Mouse (Mus musculus) skeletal muscle tissue, postnatal 0 days (tissue): ENCODE results near the gene Sft2d2. TPM values are rescaled to one million over a fixed set of nuclear protein-coding genes. Genes with fewer than 3 reads are reported as not detected.

ENCODE experiments used
- polyA plus RNA-seq: library from polyadenylated mRNA; unstranded; fragments of >200 nt; fragmentation: Nextera tagmentation; extraction: Ambion mirVana; gene quantifications from 2 replicates; pipeline ENCODE4 v1.2.1, GENCODE M21; 2015

Gene Sft2d2
- 8.2 and 9.1 TPM in 2 replicates for polyA plus RNA-seq

DNA sequence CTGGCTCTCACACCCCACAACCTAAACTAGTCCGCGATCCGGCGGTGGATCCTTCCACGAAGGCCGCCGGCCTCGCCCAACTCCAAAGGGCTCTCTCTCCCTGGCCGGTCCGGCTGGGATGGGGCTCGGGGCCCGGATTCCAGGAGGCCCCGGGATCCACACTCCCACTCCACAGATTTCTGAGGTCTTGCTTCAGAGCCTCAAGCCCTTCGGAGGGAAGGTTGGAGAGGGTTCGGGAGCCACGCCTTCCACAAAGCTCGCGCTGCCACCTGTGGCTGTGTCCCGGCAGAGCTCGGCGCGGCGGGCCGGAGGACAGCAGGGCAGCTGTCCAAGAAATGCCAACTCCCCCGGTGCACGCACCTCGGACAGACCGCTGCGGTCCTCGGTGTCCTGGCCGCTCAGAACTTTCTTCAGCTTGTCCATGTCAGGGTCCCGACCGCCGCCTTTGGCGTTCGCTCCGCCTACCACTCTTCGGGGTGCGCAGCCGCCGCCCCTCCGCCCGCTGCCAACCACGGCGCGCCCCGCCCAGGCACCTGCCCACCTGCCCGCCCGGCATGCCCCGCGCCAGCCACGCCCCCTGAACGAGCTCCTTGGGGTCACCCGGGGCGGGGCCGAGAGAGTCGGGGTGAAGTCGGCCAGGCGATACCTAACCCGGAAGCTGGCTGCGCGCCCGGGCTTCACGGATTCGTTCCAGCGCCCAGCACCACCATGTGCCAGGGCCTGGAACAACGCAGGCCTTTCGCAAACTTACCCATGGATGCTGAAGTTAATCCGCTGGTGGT is at the start of gene Sft2d2:
TSS of gene Sft2d2 (minus strand) at position 559 of the 782 bp plus-strand sequence.

DNA sequence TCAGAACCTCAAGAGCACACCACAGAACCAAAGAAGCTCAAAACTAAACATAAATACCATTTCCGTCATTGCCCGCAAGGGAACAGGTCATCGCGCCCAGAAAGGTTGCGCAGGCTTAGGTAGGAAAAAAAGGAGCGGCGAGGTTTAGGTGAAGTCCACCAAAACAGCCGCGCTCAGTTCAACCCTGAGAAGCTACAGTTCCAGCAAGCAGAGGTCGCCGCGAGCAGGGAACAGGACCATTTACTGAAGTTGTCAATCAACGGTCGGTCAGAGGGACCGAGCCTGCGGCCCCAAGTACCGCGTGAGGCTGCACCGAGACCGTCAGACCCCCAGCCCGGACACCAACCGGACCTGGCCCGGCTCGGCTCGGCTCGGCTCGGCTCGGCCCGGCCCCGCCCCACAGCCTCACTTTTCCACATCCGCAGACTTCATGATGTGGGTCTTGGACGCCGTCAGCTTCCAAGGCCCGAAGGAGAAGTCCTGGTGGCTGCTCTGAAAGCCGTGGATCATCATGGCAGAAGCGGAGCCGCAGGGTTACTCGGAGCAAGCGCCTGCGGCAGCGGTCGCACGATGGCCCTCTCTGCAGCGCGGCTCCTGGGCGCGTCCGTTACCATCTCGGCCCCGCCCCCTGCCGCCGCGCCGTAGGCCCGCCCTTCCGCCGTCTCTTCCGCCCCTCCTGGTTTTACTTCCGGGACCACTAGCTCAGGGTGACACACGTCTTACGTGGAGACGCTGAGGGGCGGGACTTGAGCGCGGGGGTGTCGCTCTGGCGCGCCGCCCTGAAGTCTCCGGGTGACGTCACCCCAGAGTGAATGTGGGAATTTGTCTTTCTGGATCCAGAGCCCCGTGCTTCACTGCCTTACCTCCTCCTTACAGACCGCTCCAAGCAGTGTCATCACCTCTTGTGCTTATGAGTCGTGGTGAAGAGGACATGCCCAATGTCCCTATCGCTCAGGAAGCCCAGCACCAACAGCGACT is 42.4 kb upstream of the Sft2d2 start, which contains the start of gene Tiprl:
TSS of gene Tiprl (minus strand) at position 676 of the 978 bp plus-strand sequence.

DNA sequence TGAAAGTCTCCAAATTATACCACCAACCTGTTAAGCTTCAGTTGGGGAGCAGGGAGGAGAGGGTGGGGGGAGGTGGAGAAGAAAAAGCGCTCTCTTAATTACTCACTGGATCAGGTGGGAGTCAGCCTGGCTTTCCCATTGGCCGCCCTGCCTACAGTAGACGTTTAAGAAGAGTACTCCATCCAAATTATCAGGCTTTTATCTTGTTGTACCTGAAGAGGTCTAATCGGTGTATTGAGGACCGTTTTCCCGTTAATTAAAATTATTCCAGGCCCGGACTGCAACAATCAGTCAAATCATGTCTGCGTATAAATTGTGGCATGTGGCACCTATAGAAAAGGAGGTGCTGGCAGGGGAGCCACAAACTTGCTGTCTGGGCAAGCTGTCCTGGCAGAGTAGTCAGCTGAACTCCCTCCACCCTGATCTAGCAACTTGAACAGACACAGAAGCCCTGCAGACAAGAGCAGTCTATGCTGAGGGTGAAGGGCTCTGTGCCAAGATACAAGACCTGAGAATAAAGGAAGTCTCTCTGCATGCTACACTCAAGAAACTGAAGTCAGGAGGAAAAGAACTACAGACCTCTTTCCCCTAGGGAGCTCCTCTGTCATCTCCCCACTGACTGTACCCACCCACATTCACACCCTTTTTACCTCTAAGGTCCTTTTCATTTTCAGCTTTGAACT is 33.4 kb downstream of the Sft2d2 start, which contains the start of gene Tbx19:
TSS of gene Tbx19 (minus strand) at position 51 of the 683 bp plus-strand sequence.

Other genes with a start within 250 kb of the Sft2d2 start
- gene Tbx19, start 33.7 kb downstream of the Sft2d2 start, polyA plus RNA-seq: not detected in 2 replicates
- gene Tiprl, start 42.6 kb upstream of the Sft2d2 start, polyA plus RNA-seq: 50.1 and 56.2 TPM in 2 replicates
- 0.33 and 0.35 TPM in 2 replicates for gene Gpr161, start 101.4 kb upstream of the Sft2d2 start, polyA plus RNA-seq